Mouse (Mus musculus) embryonic facial prominence, embryonic 12.5 days (tissue): ENCODE results near the gene Olfr810. TPM values are rescaled to one million over a fixed set of nuclear protein-coding genes. Genes with fewer than 3 reads are reported as not detected.

Experiments used
- ATAC-seq: fragments of 200-750 bp; cut with Nextera tagmentation; 2 replicates; pipeline ENCODE4 v1.8.0; 2017; ENCODE audit not compliant: insufficient number of reproducible peaks, insufficient read depth, low FRiP score, low TSS enrichment
- H3K27ac ChIP-seq: fragments of 300-500 bp; sonication (generic); 2 replicates; pipeline ENCODE4 v1.5.1; 2016; ENCODE audit warnings: mild to moderate bottlenecking
- H3K27me3 ChIP-seq: fragments of 300-500 bp; sonication (generic); 2 replicates; pipeline ENCODE4 v1.6.1; 2016; ENCODE audit warnings: mild to moderate bottlenecking, moderate library complexity
- H3K36me3 ChIP-seq: fragments of 300-500 bp; sonication (generic); 2 replicates; pipeline ENCODE4 v1.6.1; 2016; ENCODE audit warnings: mild to moderate bottlenecking
- H3K4me1 ChIP-seq: fragments of 300-500 bp; sonication (generic); 2 replicates; pipeline ENCODE4 v1.6.1; 2016
- H3K4me2 ChIP-seq: fragments of 300-500 bp; sonication (generic); replicated peaks from 2 replicates; pipeline ENCODE4 v1.6.1; 2016; ENCODE audit warnings: mild to moderate bottlenecking, moderate library complexity
- H3K4me3 ChIP-seq: fragments of 300-500 bp; sonication (generic); 2 replicates; pipeline ENCODE4 v1.5.1; 2016; ENCODE audit warnings: mild to moderate bottlenecking
- H3K9ac ChIP-seq: fragments of 300-500 bp; sonication (generic); 2 replicates; pipeline ENCODE4 v1.6.1; 2016; ENCODE audit warnings: mild to moderate bottlenecking, moderate library complexity
- H3K9me3 ChIP-seq: fragments of 300-500 bp; sonication (generic); 2 replicates; pipeline ENCODE4 v1.6.1; 2016; ENCODE audit warnings: mild to moderate bottlenecking, moderate library complexity
- WGBS: fragments of 180-500 bp; shearing (Covaris S2); methylation state at CpG from one replicate; pipeline ENCODE4 v1.1.7; 2016; 5-methylcytosine and 5-hydroxymethylcytosine counted together
- polyA plus RNA-seq: library from polyadenylated mRNA; unstranded; fragments of >200 nt; fragmentation: Nextera tagmentation; extraction: Ambion mirVana; gene quantifications from 2 replicates; pipeline ENCODE4 v1.2.1, GENCODE M21; 2016

Gene Olfr810
- not detected in 2 replicates for polyA plus RNA-seq

DNA sequence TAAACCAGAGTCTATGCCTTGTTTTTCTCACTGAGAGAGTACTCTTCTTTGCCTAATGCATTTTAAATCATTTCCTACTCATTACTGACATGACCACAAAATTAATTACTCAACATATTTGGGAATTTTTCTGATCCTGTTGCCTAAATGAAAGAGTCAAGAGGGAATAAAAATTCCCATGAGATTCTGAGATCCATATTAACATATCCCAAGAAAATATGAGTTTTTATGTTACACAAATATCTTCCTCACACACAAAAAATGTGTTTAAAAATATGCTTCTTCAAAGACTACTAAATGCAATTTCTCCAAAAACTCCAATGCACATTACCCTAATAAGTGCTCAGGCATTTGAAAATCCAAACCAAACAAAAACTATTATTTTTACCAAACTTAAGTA is at the start of gene Olfr810:
TSS of gene Olfr810 (minus strand) at position 101 of the 400 bp plus-strand sequence.
- no peaks in the 10 kb centered on the region for H3K36me3 ChIP-seq
- no peaks in the 10 kb centered on the region for H3K27me3 ChIP-seq
- no peak within 1 kb of the TSS for H3K4me2 ChIP-seq
- no peak for ATAC-seq
- H3K4me1 ChIP-seq: no peaks in the 10 kb centered on the region
- H3K27ac ChIP-seq: no peak within 1 kb of the TSS
- H3K9ac ChIP-seq: no peak within 1 kb of the TSS
- H3K9me3 ChIP-seq: no peaks in the 10 kb centered on the region
- H3K4me3 ChIP-seq: no peak within 1 kb of the TSS

DNA sequence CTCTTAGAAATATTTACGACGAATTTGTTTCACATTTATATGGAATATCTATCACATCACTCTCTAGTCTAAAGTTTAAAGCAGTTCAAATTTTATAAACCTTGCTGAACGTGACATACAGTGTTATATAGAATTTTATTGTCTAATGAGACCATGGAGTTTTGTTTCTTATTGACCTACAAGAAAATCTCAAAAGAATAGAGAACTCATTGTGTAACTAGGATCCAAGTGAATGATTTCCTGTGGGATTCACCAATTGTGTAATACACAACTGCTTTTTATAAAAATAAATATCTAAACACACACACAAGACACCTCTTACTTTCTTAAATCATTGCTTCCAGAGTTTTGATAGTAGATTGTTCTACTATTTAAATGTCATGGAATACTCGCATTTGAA is 9.6 kb upstream of the Olfr810 start, which contains the start of gene Olfr811:
TSS of gene Olfr811 (minus strand) at position 101 of the 400 bp plus-strand sequence.
- no peak for ATAC-seq
- Histone ChIP-seq H3K9ac (no peak within 1 kb of the TSS), H3K4me2 (no peak within 1 kb of the TSS), H3K27ac (no peak within 1 kb of the TSS), H3K27me3 (no peaks in the 10 kb centered on the region), H3K4me3 (no peak within 1 kb of the TSS), H3K4me1 (no peaks in the 10 kb centered on the region), H3K36me3 (no peaks in the 10 kb centered on the region), H3K9me3 (no peaks in the 10 kb centered on the region)
- 82% methylated on average over 4 of the region's 4 CpGs for WGBS

DNA sequence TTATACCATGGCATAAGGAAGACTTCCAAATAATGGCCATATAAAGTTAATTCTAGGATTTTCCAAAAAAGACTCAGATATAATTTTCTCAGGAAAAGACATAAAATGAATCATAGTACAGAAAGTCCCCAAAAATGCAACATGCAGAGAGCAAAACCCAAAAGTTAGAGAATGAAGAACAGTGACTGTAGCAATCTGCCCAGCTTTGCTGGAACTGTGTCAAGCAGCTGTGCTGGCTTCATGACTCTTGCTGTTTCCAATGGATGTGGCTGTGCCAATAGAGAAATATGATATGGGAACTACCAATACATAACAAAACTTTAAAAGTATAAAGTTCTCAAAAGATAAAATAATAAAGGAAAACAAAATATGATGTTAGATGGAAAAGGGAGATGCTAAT is 16.6 kb downstream of the Olfr810 start:
- H3K4me1 ChIP-seq: no peaks in the 10 kb centered on the region

DNA sequence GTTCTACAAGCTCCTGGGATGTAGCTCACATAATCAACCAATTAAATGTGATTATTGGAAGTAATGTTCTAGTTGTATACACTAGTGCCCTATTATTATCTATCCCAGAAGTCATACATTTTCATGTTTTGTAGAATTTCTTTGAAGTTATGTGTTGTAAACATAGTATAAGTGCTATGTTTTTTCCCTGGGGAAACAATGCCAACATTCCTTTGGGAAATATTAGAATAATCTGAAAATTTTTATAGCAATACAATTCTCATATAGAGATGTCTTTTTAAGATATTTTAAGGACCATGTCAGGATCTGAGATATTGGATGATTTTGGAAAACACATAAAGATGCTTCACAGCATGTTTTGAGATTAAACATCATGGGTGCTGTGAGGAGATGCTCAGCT is 20.4 kb downstream of the Olfr810 start, which contains the start of gene Olfr809:
TSS of gene Olfr809 (plus strand) at position 301 of the 400 bp plus-strand sequence.
- H3K9me3 ChIP-seq: no peaks in the 10 kb centered on the region
- no peak within 1 kb of the TSS for H3K4me3 ChIP-seq
- H3K9ac ChIP-seq: no peak within 1 kb of the TSS
- no peak within 1 kb of the TSS for H3K4me2 ChIP-seq
- H3K36me3 ChIP-seq: no peaks in the 10 kb centered on the region
- ATAC-seq: no peak
- H3K27ac ChIP-seq: no peak within 1 kb of the TSS
- H3K27me3 ChIP-seq: no peaks in the 10 kb centered on the region
- H3K4me1 ChIP-seq: no peaks in the 10 kb centered on the region

More for the DNA sequence above, 16.6 kb downstream of the Olfr810 start:
- Histone ChIP-seq H3K27me3 (no peaks in the 10 kb centered on the region), H3K9me3 (no peaks in the 10 kb centered on the region), H3K36me3 (no peaks in the 10 kb centered on the region), H3K4me3 (no peak overlapping the region), H3K27ac (no peak overlapping the region), H3K9ac (no peak overlapping the region), H3K4me2 (no peak overlapping the region)
- ATAC-seq: no peak

DNA sequence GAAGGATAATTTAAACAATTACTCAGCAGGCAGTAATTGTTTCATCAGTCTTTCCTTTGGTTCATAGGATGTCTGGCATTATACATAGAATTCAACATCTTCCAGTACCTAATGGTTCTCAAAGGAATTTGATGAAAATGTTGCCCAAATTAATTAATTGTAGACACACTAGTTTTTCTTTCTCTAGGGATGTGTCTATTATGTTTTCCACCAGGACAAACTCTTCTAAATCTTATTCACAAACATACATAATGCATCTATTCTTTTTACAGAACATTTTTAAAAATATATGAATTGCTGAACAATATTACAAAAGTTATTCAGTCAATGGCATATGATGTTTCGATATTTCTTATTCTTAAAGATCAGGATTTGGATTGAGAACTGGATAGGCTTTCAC is 29.5 kb downstream of the Olfr810 start, which contains the start of gene Olfr808:
TSS of gene Olfr808 (plus strand) at position 301 of the 400 bp plus-strand sequence.
- 96% methylated on average over 1 of the region's 1 CpGs for WGBS
- Histone ChIP-seq H3K4me2 (no peak within 1 kb of the TSS), H3K4me1 (no peaks in the 10 kb centered on the region), H3K4me3 (no peak within 1 kb of the TSS), H3K27me3 (no peaks in the 10 kb centered on the region), H3K9ac (no peak within 1 kb of the TSS), H3K27ac (no peak within 1 kb of the TSS), H3K9me3 (no peaks in the 10 kb centered on the region), H3K36me3 (no peaks in the 10 kb centered on the region)
- ATAC-seq: no peak

DNA sequence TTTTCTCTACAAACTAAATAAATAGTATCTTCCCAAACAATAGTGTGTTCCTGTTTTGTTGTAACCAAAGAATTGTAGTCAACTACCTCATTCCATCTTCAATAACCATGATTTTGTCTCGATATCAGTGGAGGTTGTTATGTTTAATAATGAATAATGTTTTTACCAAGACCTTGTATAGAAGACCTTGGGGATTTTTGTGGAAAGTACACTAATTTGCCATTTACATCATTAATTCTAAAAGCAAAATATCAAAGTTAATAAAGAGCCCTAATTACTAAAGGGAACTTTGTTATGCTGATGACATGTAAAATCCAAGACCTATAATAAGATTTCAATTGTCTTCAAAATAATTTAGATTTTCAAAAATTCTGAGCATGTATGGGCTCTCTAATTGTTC is 37.0 kb downstream of the Olfr810 start, which contains the start of gene Olfr807:
TSS of gene Olfr807 (minus strand) at position 101 of the 400 bp plus-strand sequence.
- Histone ChIP-seq H3K4me3 (no peak within 1 kb of the TSS), H3K36me3 (no peaks in the 10 kb centered on the region), H3K9ac (no peak within 1 kb of the TSS), H3K9me3 (no peaks in the 10 kb centered on the region), H3K27ac (no peak within 1 kb of the TSS), H3K4me1 (no peaks in the 10 kb centered on the region), H3K27me3 (no peaks in the 10 kb centered on the region), H3K4me2 (no peak within 1 kb of the TSS)
- no peak for ATAC-seq
- WGBS: 84% methylated on average over 1 of the region's 1 CpGs

DNA sequence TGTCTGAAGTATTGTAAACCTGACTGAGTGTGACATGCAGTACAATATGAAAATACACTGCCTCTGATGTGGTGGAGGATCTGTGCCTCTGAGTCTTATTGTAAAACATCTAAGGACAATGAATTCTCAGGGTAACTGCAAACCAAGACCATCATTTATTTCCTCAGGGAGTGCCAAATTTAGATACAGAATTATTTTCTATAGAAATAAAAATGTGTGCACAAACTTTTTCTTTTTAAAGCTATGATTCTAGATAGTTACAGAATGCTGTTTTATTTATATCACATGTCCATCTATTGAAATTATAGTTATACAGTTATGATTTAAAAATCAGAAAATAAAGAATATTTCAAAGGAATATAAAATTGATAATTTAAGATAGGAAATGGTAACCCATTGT is 52.9 kb downstream of the Olfr810 start, which contains the start of gene Olfr806:
TSS of gene Olfr806 (minus strand) at position 101 of the 400 bp plus-strand sequence.
- ATAC-seq: no peak
- H3K9ac ChIP-seq: no peak within 1 kb of the TSS
- H3K4me2 ChIP-seq: no peak within 1 kb of the TSS
- no peaks in the 10 kb centered on the region for H3K4me1 ChIP-seq
- no peaks in the 10 kb centered on the region for H3K36me3 ChIP-seq
- no peaks in the 10 kb centered on the region for H3K9me3 ChIP-seq
- H3K4me3 ChIP-seq: no peak within 1 kb of the TSS
- H3K27ac ChIP-seq: no peak within 1 kb of the TSS
- H3K27me3 ChIP-seq: no peaks in the 10 kb centered on the region

Other genes with a start within 250 kb of the Olfr810 start
- gene Olfr794, start 227.3 kb downstream of the Olfr810 start, polyA plus RNA-seq: not detected in 2 replicates
- not detected in 2 replicates for gene Olfr796, start 182.3 kb downstream of the Olfr810 start, polyA plus RNA-seq
- not detected in 2 replicates for gene Olfr798, start 167.0 kb downstream of the Olfr810 start, polyA plus RNA-seq
- gene Olfr799, start 157.4 kb downstream of the Olfr810 start, polyA plus RNA-seq: not detected in 2 replicates
- not detected in 2 replicates for gene Olfr800, start 137.2 kb downstream of the Olfr810 start, polyA plus RNA-seq
- not detected in 2 replicates for gene Olfr801, start 121.1 kb downstream of the Olfr810 start, polyA plus RNA-seq
- gene Olfr802, start 106.7 kb downstream of the Olfr810 start, polyA plus RNA-seq: not detected in 2 replicates
- not detected in 2 replicates for gene Olfr803, start 100.6 kb downstream of the Olfr810 start, polyA plus RNA-seq
- not detected in 2 replicates for gene Olfr804, start 91.7 kb downstream of the Olfr810 start, polyA plus RNA-seq
- gene Olfr805, start 65.5 kb downstream of the Olfr810 start, polyA plus RNA-seq: not detected in 2 replicates
- not detected in 2 replicates for gene Olfr806, start 53.0 kb downstream of the Olfr810 start, polyA plus RNA-seq
- gene Olfr807, start 37.1 kb downstream of the Olfr810 start, polyA plus RNA-seq: not detected in 2 replicates
- gene Olfr808, start 29.4 kb downstream of the Olfr810 start, polyA plus RNA-seq: not detected in 2 replicates
- gene Olfr809, start 20.3 kb downstream of the Olfr810 start, polyA plus RNA-seq: not detected in 2 replicates
- gene Olfr811, start 9.5 kb upstream of the Olfr810 start, polyA plus RNA-seq: not detected in 2 replicates
- gene Olfr812, start 51.2 kb upstream of the Olfr810 start, polyA plus RNA-seq: not detected in 2 replicates
- gene Olfr813, start 60.5 kb upstream of the Olfr810 start, polyA plus RNA-seq: 0.18 TPM in 1 of 2 replicates, not detected in the other
- gene Olfr814, start 84.9 kb upstream of the Olfr810 start, polyA plus RNA-seq: not detected in 2 replicates
- not detected in 2 replicates for gene Olfr815, start 111.0 kb upstream of the Olfr810 start, polyA plus RNA-seq
- not detected in 2 replicates for gene Olfr816, start 120.7 kb upstream of the Olfr810 start, polyA plus RNA-seq
- not detected in 2 replicates for gene Olfr818, start 154.2 kb upstream of the Olfr810 start, polyA plus RNA-seq
- not detected in 2 replicates for gene Olfr819, start 172.3 kb upstream of the Olfr810 start, polyA plus RNA-seq
- not detected in 2 replicates for gene Olfr247, start 181.2 kb upstream of the Olfr810 start, polyA plus RNA-seq
- not detected in 2 replicates for gene Gm10310, start 190.1 kb upstream of the Olfr810 start, polyA plus RNA-seq
- gene Olfr820, start 217.7 kb upstream of the Olfr810 start, polyA plus RNA-seq: not detected in 2 replicates
- gene Olfr821, start 235.4 kb upstream of the Olfr810 start, polyA plus RNA-seq: not detected in 2 replicates